Mouse (Mus musculus): ENCODE data around the gene Fbxo6. TPM values are rescaled to one million over a fixed set of nuclear protein-coding genes. Genes with fewer than 3 reads are reported as not detected.

Gene Fbxo6
- polyA plus RNA-seq, 1 experiment from 2014 or later: 16.0 TPM

DNA sequence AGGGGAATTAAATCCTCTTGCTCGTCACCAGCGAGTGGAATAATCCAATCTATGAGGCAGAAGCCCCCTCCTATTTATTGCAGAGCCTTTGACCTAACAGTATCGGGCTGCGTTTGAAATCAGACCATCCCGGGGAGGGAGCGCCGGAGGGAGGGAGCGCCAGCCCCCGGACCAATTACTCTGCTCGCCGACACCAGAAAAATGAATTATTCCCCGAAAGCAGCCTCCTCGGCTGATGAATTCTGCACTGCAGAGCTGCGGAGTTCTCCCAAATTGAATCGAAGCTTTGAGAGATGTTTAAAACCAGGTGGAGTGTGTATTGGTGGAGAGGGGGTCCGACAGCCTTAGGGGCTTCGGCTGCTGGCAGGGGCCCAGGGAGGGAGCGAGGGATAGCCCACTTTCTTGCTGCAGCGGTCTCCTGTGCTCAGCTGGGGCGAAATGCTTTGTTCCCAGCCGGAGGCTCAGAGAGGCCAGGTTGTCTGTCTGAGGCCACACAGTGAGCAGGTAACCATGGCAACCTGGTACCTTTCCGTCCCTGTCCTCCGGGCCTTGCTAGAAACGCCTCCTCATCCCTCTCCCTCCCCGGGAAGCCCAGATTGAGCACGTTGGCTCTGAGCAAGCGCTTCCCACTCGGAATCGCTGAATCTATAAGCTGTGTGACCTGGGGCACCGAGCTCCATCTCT, 22.0 kb upstream of the Fbxo6 start:
- ATAC-seq (ENCODE audit: low FRiP score): peak; percentile 67
- H3K9me3 ChIP-seq: no peaks in the 10 kb centered on the region
- under 1% methylated on average over 30 of the region's 30 CpGs for WGBS
- peak overlapping the region; percentile 51; the same call in 1 of the 2 replicates for H3K9ac ChIP-seq
- H3K36me3 ChIP-seq: no peaks in the 10 kb centered on the region
- H3K4me1 ChIP-seq (replicated peaks): peaks cover 45% of the 10 kb centered on the region
- H3K27ac ChIP-seq: peak overlapping the region; percentile 86
- peaks cover 54% of the 10 kb centered on the region for H3K27me3 ChIP-seq
- peak overlapping the region; percentile 26 for H3K4me3 ChIP-seq
- H3K4me2 ChIP-seq: peak overlapping the region; percentile 53

DNA sequence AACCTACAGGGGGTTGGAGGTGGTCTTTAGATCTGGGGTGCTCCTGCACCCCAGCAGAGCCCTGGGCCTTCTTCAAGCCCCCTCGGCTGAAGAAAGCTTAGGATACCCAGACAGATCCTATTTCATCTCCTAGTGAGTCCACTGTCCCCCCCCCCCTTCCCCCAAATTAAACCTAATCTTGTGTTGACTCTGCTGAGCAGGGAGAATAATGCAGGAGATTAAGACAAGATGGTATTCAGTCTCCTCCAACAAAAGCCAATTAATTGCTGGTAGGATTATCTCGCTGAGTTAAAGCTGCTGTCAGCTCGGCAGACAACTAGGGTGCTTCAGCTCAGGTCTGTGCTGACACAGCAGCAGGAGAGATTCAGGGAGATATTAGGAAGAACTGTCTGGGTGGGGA, 19.3 kb upstream of the Fbxo6 start:
- no peak overlapping the region for H3K4me3 ChIP-seq
- WGBS: 37% methylated on average over 3 of the region's 3 CpGs
- no peak overlapping the region for H3K9ac ChIP-seq
- H3K4me2 ChIP-seq: no peak overlapping the region
- no peak for ATAC-seq (ENCODE audit: low FRiP score)
- H3K27ac ChIP-seq: no peak overlapping the region
- H3K4me1 ChIP-seq (replicated peaks): peaks cover 39% of the 10 kb centered on the region
- no peaks in the 10 kb centered on the region for H3K36me3 ChIP-seq
- peaks cover 47% of the 10 kb centered on the region for H3K27me3 ChIP-seq
- no peaks in the 10 kb centered on the region for H3K9me3 ChIP-seq

DNA sequence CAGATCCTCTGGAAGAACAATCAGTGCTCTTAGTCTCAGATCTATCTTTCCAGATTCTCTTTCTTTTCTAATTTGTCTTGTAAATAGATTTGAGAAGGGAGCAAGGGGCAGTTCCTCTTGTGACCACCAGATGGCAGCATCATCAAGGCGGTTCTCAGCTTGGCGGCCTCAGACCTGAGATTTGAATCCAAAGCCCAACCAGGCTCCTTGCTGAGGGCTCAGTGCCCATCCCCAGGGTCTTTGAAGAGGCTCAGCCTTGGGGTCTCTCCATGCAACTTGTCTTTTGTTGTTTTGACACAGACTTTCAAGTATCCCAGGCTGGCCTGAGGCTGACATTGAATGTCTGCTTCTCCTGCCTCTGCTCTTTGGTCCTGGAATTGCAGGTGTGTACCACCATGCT, 18.9 kb upstream of the Fbxo6 start:
- peaks cover 39% of the 10 kb centered on the region for H3K4me1 ChIP-seq (replicated peaks)
- H3K4me2 ChIP-seq: no peak overlapping the region
- ATAC-seq (ENCODE audit: low FRiP score): no peak
- H3K27me3 ChIP-seq: peaks cover 51% of the 10 kb centered on the region
- 3% methylated on average over 2 of the region's 2 CpGs for WGBS
- no peaks in the 10 kb centered on the region for H3K9me3 ChIP-seq
- H3K4me3 ChIP-seq: no peak overlapping the region
- H3K9ac ChIP-seq: no peak overlapping the region
- no peak overlapping the region for H3K27ac ChIP-seq
- H3K36me3 ChIP-seq: no peaks in the 10 kb centered on the region

DNA sequence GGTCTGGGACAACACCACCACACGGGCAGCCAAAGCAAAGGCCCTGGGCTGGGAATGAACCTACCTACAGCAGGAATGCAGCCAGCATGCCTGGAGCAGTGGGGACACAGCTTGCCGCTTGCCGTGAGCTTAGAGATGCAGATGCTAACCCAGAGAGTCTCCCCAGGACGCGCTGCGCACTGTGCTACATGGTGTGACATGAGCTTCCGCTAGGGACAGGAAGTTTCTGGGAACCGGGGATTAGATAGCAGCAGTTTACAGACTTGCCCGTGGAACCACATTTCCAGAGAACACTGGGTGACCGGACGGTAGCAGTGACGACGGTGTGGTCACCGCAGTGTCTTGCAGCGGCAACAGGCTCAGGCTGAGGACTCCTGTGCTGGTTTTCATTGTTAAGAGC, 17.6 kb upstream of the Fbxo6 start:
- Histone ChIP-seq H3K9ac (no peak overlapping the region), H3K4me2 (no peak overlapping the region), H3K27me3 (peaks cover 63% of the 10 kb centered on the region), H3K4me1 (replicated peaks) (peaks cover 38% of the 10 kb centered on the region), H3K36me3 (no peaks in the 10 kb centered on the region), H3K4me3 (no peak overlapping the region), H3K27ac (no peak overlapping the region), H3K9me3 (no peaks in the 10 kb centered on the region)
- WGBS: 26% methylated on average over 15 of the region's 15 CpGs
- ATAC-seq (ENCODE audit: low FRiP score): no peak

DNA sequence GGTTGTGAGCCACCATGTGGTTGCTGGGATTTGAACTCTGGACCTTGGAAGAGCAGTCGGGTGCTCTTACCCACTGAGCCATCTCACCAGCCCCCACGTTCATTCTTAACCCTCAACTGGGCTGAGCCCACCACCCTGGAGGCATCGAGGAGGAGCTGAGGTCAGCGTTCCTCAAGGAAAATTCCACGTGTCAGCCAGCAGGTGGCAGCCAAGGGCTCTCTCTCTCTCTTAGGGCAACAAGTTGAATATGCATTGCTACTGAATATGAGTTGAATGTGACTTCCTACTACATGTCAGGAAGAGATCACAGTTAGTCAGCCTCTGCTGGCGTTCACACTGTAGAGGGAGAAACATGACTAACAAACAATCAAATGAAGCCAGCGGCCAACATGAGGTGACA, 16.3 kb upstream of the Fbxo6 start:
- Histone ChIP-seq H3K4me2 (no peak overlapping the region), H3K4me3 (no peak overlapping the region), H3K9ac (no peak overlapping the region), H3K36me3 (no peaks in the 10 kb centered on the region), H3K27me3 (peaks cover 70% of the 10 kb centered on the region), H3K4me1 (replicated peaks) (peaks cover 33% of the 10 kb centered on the region), H3K27ac (no peak overlapping the region), H3K9me3 (no peaks in the 10 kb centered on the region)
- 29% methylated on average over 7 of the region's 7 CpGs for WGBS
- ATAC-seq (ENCODE audit: low FRiP score): no peak

DNA sequence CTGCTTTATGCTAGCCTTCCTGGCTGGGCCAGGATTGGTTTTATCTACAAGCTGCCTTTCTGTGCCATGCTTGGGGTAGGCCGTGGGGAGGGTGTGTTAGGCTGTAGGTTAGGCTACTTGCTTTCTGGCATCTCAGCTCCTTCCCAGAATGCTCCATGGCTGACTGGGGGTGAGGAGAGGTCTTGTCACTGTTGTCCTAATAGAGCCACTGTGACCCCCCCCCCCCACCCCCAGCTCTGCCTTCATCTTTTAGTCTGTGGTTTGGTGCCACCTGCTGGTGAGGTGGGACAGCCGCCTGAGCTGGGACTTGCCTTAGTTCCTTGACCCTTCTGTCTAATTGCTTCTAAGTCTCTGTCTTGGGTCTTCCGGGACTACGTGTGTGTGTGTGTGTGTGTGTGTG, 15.0 kb upstream of the Fbxo6 start:
- peak overlapping the region; percentile 32 for H3K4me2 ChIP-seq
- no peaks in the 10 kb centered on the region for H3K9me3 ChIP-seq
- no peak overlapping the region for H3K9ac ChIP-seq
- peaks cover 70% of the 10 kb centered on the region for H3K27me3 ChIP-seq
- no peaks in the 10 kb centered on the region for H3K36me3 ChIP-seq
- peak; percentile 22 for ATAC-seq (ENCODE audit: low FRiP score)
- 6% methylated on average over 3 of the region's 4 CpGs for WGBS
- H3K4me3 ChIP-seq: no peak overlapping the region
- peak overlapping the region; percentile 70 for H3K27ac ChIP-seq
- peaks cover 30% of the 10 kb centered on the region for H3K4me1 ChIP-seq (replicated peaks)

DNA sequence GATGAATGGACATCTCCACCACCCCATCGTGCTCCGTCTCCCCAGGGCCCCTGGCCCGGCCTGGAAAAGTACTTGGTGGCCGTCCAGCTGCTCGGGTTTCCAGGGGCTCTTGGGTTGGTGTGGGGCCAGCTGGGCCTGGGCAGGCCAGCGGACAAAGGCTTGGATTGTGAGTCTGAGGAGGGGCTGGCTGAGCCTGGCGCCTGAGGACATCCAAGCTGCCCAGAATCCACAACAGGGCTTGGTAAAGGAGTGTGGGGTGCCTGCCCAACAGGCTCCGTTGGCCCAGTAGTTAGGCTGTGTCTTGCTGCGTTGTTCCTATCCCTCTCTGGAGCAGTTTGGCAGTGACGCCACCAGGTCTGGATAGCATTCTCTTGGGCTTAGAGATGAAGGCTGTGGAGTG, 14.5 kb upstream of the Fbxo6 start:
- peak overlapping the region; percentile 70 for H3K27ac ChIP-seq
- ATAC-seq (ENCODE audit: low FRiP score): peak; percentile 49
- WGBS: 5% methylated on average over 10 of the region's 10 CpGs
- no peaks in the 10 kb centered on the region for H3K36me3 ChIP-seq
- peaks cover 30% of the 10 kb centered on the region for H3K4me1 ChIP-seq (replicated peaks)
- H3K9ac ChIP-seq: peak overlapping the region; percentile 20; the same call in 1 of the 2 replicates
- H3K9me3 ChIP-seq: no peaks in the 10 kb centered on the region
- H3K4me2 ChIP-seq: peak overlapping the region; percentile 32
- H3K4me3 ChIP-seq: no peak overlapping the region
- peaks cover 70% of the 10 kb centered on the region for H3K27me3 ChIP-seq

DNA sequence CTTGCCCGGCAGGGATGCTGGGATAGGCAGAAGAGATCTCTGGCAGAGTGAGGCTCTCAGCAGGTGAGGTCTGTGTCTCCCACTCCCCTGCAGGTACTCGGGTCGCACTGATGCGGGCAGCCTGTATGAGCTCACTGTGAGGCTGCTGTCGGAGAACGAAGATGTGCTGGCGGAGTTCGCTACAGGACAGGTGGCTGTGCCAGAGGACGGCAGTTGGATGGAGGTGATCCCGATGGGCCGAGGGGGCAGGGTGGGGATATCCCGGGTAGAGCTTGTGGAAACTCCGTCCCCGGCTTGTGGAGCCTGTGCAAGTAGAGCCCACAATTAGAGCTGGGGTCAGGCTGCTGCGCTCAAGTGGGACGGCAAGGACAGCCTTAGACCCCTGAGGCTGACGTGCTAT, 13.6 kb upstream of the Fbxo6 start:
- Histone ChIP-seq H3K4me2 (no peak overlapping the region), H3K27ac (0 out of 2 replicates have a peak overlapping the region, but pooled peaks have one; percentile 35), H3K36me3 (no peaks in the 10 kb centered on the region), H3K9ac (no peak overlapping the region), H3K4me1 (replicated peaks) (peaks cover 38% of the 10 kb centered on the region), H3K4me3 (no peak overlapping the region), H3K9me3 (no peaks in the 10 kb centered on the region), H3K27me3 (peaks cover 78% of the 10 kb centered on the region)
- 7% methylated on average over 17 of the region's 17 CpGs for WGBS
- no peak for ATAC-seq (ENCODE audit: low FRiP score)

DNA sequence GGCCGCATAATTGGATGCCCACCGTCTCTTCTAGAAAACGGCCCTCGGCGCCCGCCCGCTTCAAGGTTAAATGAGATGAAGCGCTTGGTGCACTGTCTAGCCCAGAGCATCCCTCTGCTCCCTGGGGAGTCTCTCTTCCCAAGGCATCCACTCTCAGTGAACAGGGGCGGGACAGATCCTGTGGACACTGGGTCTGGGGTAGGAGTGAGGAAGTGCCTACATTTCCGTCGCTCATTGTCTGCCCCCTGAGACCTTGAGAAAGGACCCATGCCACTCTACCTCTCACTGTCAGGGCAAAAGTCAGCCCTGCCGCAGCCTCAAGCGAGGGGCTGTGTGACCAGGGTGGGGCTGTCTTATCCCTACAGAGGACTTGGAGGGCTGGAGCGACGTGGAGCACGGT, 12.5 kb upstream of the Fbxo6 start:
- Histone ChIP-seq H3K36me3 (no peaks in the 10 kb centered on the region), H3K27me3 (peaks cover 72% of the 10 kb centered on the region), H3K27ac (no peak overlapping the region), H3K9me3 (no peaks in the 10 kb centered on the region), H3K4me2 (peak overlapping the region; percentile 55), H3K9ac (peak overlapping the region; percentile 60), H3K4me1 (replicated peaks) (peaks cover 41% of the 10 kb centered on the region), H3K4me3 (peak overlapping the region; percentile 32)
- ATAC-seq (ENCODE audit: low FRiP score): no peak
- under 1% methylated on average over 16 of the region's 16 CpGs for WGBS

DNA sequence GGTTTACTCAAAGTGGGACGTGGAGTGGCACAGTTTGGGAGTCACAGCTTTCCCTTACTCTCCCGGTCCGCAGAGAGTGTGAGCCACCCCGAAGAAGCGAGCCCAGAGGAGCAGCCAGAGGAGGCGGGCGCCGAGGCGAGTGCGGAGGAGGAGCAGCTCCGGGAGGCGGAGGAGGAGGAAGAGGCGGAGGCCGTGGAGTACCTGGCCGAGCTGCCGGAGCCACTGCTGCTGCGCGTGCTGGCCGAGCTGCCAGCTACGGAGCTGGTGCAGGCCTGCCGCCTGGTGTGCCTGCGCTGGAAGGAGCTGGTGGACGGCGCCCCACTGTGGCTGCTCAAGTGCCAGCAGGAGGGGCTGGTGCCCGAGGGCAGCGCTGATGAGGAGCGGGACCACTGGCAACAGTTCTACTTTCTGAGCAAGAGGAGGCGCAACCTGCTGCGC, 12.1 kb upstream of the Fbxo6 start:
- under 1% methylated on average over 29 of the region's 29 CpGs for WGBS
- H3K27ac ChIP-seq: no peak overlapping the region
- peak overlapping the region; percentile 55 for H3K4me2 ChIP-seq
- no peaks in the 10 kb centered on the region for H3K36me3 ChIP-seq
- ATAC-seq (ENCODE audit: low FRiP score): no peak
- peaks cover 41% of the 10 kb centered on the region for H3K4me1 ChIP-seq (replicated peaks)
- H3K4me3 ChIP-seq: peak overlapping the region; percentile 32
- H3K27me3 ChIP-seq: peaks cover 70% of the 10 kb centered on the region
- no peaks in the 10 kb centered on the region for H3K9me3 ChIP-seq
- peak overlapping the region; percentile 60 for H3K9ac ChIP-seq

DNA sequence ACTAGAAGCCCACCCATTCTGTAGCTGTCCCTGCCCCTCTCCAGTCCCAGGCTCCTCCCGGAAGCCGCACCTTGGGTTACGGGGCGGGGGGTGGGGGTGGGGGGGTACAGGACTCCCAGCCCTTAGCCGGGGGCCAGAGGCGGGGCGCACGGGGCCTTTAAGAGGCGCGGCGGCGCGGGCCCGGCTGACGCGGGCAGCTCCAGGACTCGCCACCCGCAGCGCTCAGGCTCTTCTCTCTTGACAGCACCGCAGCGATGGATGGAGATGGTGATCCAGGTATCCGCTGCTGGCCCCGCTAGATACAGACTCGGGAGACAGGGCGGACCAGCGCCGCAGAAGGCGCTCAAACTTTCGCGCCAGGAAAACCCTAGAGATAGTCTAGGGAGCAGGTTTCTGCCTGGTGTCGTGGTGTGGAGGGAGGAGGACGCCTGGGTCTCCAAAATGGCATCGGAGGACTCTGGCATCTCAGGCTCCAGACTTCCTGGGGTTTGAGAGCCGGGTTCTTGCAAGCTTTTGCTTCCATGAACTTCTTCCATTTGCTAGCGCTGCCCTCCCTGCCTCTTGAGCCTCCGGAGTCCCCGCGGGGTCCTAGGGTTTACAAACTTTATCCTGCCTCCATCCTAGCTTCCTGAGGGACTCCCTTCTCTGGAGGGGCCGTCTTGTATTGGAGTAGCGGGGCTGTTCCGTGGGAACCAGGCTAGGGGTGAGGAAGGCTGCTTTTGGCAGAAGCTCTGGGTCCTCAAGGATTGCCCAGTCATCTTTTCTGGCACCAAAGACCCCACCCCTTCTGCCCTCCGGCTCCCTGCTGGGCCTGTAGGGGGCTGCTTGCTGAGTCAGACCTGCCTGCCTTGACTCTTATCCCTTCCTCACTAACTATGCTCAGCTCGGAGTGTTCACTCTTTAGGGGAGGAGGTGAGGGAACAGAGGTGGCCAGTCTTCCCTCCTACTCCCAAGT, 8.8 kb upstream of the Fbxo6 start, which contains the start of the genes Fbxo44 and Fbxo2:
TSS of gene Fbxo44 (minus strand) at position 47 of the 955 bp plus-strand sequence.
TSS of gene Fbxo2 (plus strand) at position 186 of the 955 bp plus-strand sequence.
- H3K36me3 ChIP-seq: peaks cover 19% of the 10 kb centered on the region
- H3K4me3 ChIP-seq: peak within 1 kb of the TSS; percentile 74
- H3K4me1 ChIP-seq (replicated peaks): peaks cover 59% of the 10 kb centered on the region
- no peaks in the 10 kb centered on the region for H3K9me3 ChIP-seq
- peak within 1 kb of the TSS; percentile 92 for H3K9ac ChIP-seq
- H3K4me2 ChIP-seq: peak within 1 kb of the TSS; percentile 89
- peak; percentile 18 for ATAC-seq (ENCODE audit: low FRiP score)
- H3K27ac ChIP-seq: peak within 1 kb of the TSS; percentile 94
- H3K27me3 ChIP-seq: peaks cover 55% of the 10 kb centered on the region
- WGBS: 1% methylated on average over 40 of the region's 43 CpGs
